Mouse (Mus musculus) embryonic facial prominence, embryonic 12.5 days (tissue): ENCODE data around the gene Trim71. TPM values are rescaled to one million over a fixed set of nuclear protein-coding genes. Genes with fewer than 3 reads are reported as not detected.

Experiments
- ATAC-seq: fragments of 200-750 bp; cut with Nextera tagmentation; 2 replicates; pipeline ENCODE4 v1.8.0; 2017; ENCODE audit not compliant: insufficient number of reproducible peaks, insufficient read depth, low FRiP score, low TSS enrichment
- H3K27ac ChIP-seq: fragments of 300-500 bp; sonication (generic); 2 replicates; pipeline ENCODE4 v1.5.1; 2016; ENCODE audit warnings: mild to moderate bottlenecking
- H3K27me3 ChIP-seq: fragments of 300-500 bp; sonication (generic); 2 replicates; pipeline ENCODE4 v1.6.1; 2016; ENCODE audit warnings: mild to moderate bottlenecking, moderate library complexity
- H3K36me3 ChIP-seq: fragments of 300-500 bp; sonication (generic); 2 replicates; pipeline ENCODE4 v1.6.1; 2016; ENCODE audit warnings: mild to moderate bottlenecking
- H3K4me1 ChIP-seq: fragments of 300-500 bp; sonication (generic); 2 replicates; pipeline ENCODE4 v1.6.1; 2016
- H3K4me2 ChIP-seq: fragments of 300-500 bp; sonication (generic); replicated peaks from 2 replicates; pipeline ENCODE4 v1.6.1; 2016; ENCODE audit warnings: mild to moderate bottlenecking, moderate library complexity
- H3K4me3 ChIP-seq: fragments of 300-500 bp; sonication (generic); 2 replicates; pipeline ENCODE4 v1.5.1; 2016; ENCODE audit warnings: mild to moderate bottlenecking
- H3K9ac ChIP-seq: fragments of 300-500 bp; sonication (generic); 2 replicates; pipeline ENCODE4 v1.6.1; 2016; ENCODE audit warnings: mild to moderate bottlenecking, moderate library complexity
- H3K9me3 ChIP-seq: fragments of 300-500 bp; sonication (generic); 2 replicates; pipeline ENCODE4 v1.6.1; 2016; ENCODE audit warnings: mild to moderate bottlenecking, moderate library complexity
- WGBS: fragments of 180-500 bp; shearing (Covaris S2); methylation state at CpG from one replicate; pipeline ENCODE4 v1.1.7; 2016; 5-methylcytosine and 5-hydroxymethylcytosine counted together
- polyA plus RNA-seq: library from polyadenylated mRNA; unstranded; fragments of >200 nt; fragmentation: Nextera tagmentation; extraction: Ambion mirVana; gene quantifications from 2 replicates; pipeline ENCODE4 v1.2.1, GENCODE M21; 2016

Trim71 gene
- polyA plus RNA-seq, 1 experiment from 2014 or later, result 0.95 TPM

- WGBS, result 83% methylated on average over 5 of the region's 5 CpGs
- H3K27me3 ChIP-seq, result no peaks in the 10 kb centered on the region
- no peak overlapping the region for H3K9ac ChIP-seq
- no peak overlapping the region for H3K27ac ChIP-seq
- peaks cover 12% of the 10 kb centered on the region for H3K36me3 ChIP-seq
- no peak for ATAC-seq
- no peaks in the 10 kb centered on the region for H3K9me3 ChIP-seq
- no peak overlapping the region for H3K4me2 ChIP-seq
- 0 out of 2 replicates have a peak, but pooled peaks cover 3% of the 10 kb centered on the region for H3K4me1 ChIP-seq
- H3K4me3 ChIP-seq, result no peak overlapping the region
Measured at GRCm38 (mm10) chr9:114468217-114468616, 96.0 kb downstream of the Trim71 start.

DNA sequence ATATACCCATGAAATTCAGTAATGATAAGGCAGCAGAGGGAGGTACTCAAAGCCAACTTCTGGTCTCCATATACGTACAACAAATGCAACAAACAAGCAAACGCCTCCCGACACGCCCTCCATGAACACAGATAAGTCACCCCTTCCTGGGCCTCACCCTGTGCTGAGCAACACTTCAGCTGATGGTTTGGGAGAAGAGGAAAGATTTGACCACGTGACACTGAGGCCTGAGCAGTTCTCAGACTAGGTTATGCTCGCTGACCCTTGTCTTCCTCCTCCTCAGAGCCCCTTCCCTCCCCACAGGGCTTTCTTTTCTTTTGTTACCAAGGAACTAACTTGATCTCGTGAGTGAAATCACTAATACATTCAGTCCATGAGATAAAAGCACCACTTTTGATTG is 97.3 kb downstream of the Trim71 start:
- Histone ChIP-seq H3K36me3 (peaks cover 12% of the 10 kb centered on the region), H3K9ac (no peak overlapping the region), H3K27me3 (no peaks in the 10 kb centered on the region), H3K9me3 (no peaks in the 10 kb centered on the region), H3K27ac (no peak overlapping the region), H3K4me1 (0 out of 2 replicates have a peak, but pooled peaks cover 3% of the 10 kb centered on the region), H3K4me3 (no peak overlapping the region), H3K4me2 (no peak overlapping the region)
- WGBS, result 71% methylated on average over 7 of the region's 7 CpGs
- ATAC-seq, result no peak

DNA sequence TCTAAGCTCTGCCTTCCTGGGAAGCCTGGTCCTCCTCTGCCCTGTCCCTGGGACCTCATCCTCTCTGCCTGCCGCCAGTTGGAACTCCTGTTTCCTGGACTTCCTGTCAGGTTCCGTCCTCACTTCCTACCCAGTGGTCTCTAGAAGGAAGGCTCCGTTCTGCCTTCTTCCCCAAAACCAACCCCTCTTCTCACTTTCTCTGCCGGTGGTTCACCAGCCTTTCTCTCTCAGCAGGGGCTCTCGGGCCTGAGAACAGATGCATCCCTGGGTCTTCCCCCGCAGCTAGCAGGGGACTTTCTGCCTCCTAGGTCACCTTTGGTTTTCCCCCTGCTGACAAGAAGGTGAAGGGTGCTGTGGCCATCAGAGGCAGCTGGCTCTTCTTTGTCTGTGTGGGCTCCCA is 98.7 kb downstream of the Trim71 start:
- ATAC-seq, result no peak
- Histone ChIP-seq H3K27ac (no peak overlapping the region), H3K27me3 (no peaks in the 10 kb centered on the region), H3K9ac (no peak overlapping the region), H3K9me3 (no peaks in the 10 kb centered on the region), H3K4me1 (0 out of 2 replicates have a peak, but pooled peaks cover 3% of the 10 kb centered on the region), H3K4me3 (no peak overlapping the region), H3K4me2 (no peak overlapping the region), H3K36me3 (peaks cover 20% of the 10 kb centered on the region)
- 78% methylated on average over 6 of the region's 6 CpGs for WGBS

DNA sequence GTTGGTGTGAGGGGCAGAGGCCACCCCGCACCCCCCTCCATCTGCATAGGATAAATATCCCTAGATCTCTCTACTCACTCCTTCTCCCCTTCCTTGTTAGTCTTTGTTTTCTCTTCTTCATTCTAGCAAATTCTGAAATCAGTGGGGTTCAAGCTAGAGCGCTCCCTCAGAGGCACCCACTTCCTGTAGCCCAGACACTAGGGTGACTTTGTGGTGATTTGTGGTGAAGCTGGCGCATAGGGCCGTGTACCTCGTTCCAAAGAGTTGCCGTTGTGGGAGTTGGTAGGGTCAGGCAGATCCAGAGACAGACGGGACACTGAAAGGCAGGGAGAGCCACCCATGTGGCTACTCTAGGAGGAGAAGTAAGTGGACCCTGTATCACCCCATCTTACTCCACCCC is 101.6 kb downstream of the Trim71 start:
- H3K4me1 ChIP-seq, result 0 out of 2 replicates have a peak, but pooled peaks cover 3% of the 10 kb centered on the region
- 90% methylated on average over 7 of the region's 7 CpGs for WGBS
- no peak overlapping the region for H3K9ac ChIP-seq
- peaks cover 23% of the 10 kb centered on the region for H3K36me3 ChIP-seq
- no peaks in the 10 kb centered on the region for H3K9me3 ChIP-seq
- H3K27ac ChIP-seq, result no peak overlapping the region
- no peak overlapping the region for H3K4me2 ChIP-seq
- no peak overlapping the region for H3K4me3 ChIP-seq
- H3K27me3 ChIP-seq, result no peaks in the 10 kb centered on the region
- no peak for ATAC-seq

GRCm38 (mm10) chr9:114458436-114458835 is 105.7 kb downstream of the Trim71 start:
- H3K9ac ChIP-seq, result no peak overlapping the region
- no peaks in the 10 kb centered on the region for H3K27me3 ChIP-seq
- no peak overlapping the region for H3K4me2 ChIP-seq
- no peaks in the 10 kb centered on the region for H3K4me1 ChIP-seq
- no peak for ATAC-seq
- H3K4me3 ChIP-seq, result no peak overlapping the region
- peaks cover 20% of the 10 kb centered on the region for H3K36me3 ChIP-seq
- no peak overlapping the region for H3K27ac ChIP-seq
- H3K9me3 ChIP-seq, result no peaks in the 10 kb centered on the region
- 84% methylated on average over 3 of the region's 3 CpGs for WGBS

Other genes with a start within 250 kb of the Trim71 start
- not detected in 2 replicates for gene Bcl2a1c, start 234.2 kb downstream of the Trim71 start, polyA plus RNA-seq
- gene Crtap, start 173.7 kb downstream of the Trim71 start, polyA plus RNA-seq, result 94.7 and 102 TPM in 2 replicates
- gene Glb1, start 163.3 kb downstream of the Trim71 start, polyA plus RNA-seq, result 28.3 and 28.9 TPM in 2 replicates
- gene Tmppe, start 163.3 kb downstream of the Trim71 start, polyA plus RNA-seq, result 10.7 and 11.3 TPM in 2 replicates
- not detected in 2 replicates for gene Ccr4, start 59.5 kb downstream of the Trim71 start, polyA plus RNA-seq
- gene C130032M10Rik, start 48.7 kb downstream of the Trim71 start, polyA plus RNA-seq, result 0.43 and 0.60 TPM in 2 replicates
- gene Cnot10, start 75.8 kb upstream of the Trim71 start, polyA plus RNA-seq, result 79.7 and 82.6 TPM in 2 replicates
- 77.9 and 89.4 TPM in 2 replicates for gene Dync1li1, start 124.4 kb upstream of the Trim71 start, polyA plus RNA-seq
- gene Cmtm6, start 166.7 kb upstream of the Trim71 start, polyA plus RNA-seq, result 29.1 and 31.8 TPM in 2 replicates
- gene Cmtm7, start 217.5 kb upstream of the Trim71 start, polyA plus RNA-seq, result 79.6 and 82.0 TPM in 2 replicates